Mouse (Mus musculus) G1E-ER4 (cell line): ENCODE data around the gene Lmna. TPM values are rescaled to one million over a fixed set of nuclear protein-coding genes. Genes with fewer than 3 reads are reported as not detected.

Experiments used
- GATA1 ChIP-seq: IDR thresholded peaks from one replicate; pipeline ENCODE4 v1.8.0; 2012; ENCODE audit warnings: low read length, inconsistent platforms
- polyA plus RNA-seq: library from polyadenylated mRNA; stranded (reverse); fragments of >175 nt; gene quantifications from 2 replicates; pipeline ENCODE4 v1.2.3, GENCODE M21; 2012

The Lmna gene
- polyA plus RNA-seq, 1 experiment, result 421 TPM

DNA sequence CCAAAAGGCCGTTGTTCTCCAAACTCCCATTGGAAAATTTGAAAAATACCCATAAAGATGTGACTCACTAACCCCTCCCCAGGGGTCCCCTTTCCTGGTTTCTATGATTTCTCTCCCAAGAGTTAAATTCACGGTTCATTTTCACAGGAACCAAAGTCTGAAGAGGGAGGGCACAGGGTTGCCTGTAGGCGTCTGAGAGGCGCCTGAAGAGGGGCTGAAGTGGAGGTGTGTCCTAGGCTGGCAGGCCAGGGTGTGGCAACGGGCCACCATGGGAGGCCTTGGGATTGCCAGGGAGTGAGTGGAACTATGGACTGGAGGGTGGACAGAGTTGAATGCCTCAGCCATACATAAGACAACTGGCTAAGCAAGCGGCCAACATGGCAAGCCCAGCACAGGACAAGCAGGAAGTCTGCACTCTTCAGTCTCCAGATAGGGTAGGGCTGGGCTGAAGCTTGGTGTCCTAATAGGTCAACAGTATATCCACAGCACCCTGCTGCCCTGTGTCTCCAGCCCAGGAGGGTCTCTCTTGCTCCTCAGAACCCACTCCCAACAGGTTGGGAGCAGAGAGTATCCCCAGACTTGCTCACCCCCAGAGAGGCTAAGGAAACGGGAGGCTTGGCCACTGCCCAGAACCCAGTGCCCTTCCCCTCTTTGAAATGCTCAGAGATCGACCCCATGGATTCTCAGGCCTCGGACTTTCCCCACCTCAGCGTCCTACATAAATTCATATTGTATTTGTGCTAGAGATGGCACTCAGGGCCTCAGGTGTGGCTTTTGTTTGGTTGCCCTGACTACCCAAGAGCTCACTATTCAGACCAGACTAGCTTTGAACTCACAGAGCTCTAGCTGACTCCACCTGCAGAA lies 4.7 kb upstream of the Lmna start:
- no peak for TF ChIP-seq GATA1

DNA sequence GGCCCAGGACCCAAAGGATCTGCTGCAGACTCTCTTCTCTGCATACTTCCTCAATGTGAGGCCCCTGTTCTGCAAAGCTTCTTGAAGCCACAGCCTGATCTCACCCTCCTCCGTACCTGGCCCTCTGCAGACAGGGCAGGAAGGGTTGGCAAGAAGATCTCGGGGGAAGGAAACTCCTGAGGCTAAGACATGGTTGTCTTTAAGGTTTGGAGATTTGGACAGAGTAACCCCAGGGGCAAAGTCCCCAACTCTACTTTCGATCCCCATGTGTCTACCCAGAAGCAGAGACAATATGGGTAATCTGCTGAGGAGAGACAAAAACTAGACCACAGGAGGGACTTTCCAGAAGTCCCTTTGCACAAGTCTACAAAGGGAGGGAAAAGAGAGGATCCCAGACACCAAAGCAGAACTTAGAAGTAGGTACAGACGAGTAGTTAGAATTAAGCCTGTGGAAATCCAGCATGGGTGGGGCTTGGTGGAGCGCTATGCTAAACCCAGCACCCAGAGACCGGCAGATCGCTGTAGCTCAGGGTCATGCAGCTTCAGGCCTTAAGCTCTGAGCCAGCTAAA lies 3.9 kb upstream of the Lmna start:
- TF ChIP-seq GATA1, result no peak

DNA sequence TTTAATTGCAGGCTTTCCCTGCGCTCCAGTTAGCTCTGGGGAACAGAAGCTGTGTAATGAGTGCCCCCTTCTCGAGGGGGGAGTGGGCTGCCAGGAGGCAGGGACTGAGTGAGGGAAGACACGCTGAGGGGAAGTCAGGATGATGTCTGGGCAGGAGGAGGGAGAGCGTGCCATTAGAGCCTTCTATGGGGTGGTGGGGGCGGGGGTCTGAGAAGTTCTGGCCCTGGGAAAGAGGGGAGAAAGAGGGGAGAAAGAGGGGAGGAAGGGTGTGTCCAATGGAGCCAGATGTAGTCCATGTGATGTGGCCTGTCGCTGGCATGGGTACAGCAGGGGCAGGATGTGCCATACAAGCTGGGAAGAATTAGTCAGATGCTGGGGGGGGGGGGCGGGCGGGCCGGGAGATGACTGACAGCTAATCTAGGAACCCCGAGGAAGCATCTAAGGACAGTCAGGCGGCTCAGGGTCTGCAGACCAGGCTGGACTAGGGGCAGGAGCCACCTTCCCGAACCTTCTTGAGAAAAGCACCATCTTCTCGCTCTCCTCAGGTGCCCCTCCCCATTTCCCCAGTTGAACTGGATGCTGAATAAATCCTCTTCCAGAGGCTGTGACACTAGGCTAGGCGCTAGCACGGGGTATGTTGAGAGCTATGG lies 3.3 kb upstream of the Lmna start:
- TF ChIP-seq GATA1, result no peak

DNA sequence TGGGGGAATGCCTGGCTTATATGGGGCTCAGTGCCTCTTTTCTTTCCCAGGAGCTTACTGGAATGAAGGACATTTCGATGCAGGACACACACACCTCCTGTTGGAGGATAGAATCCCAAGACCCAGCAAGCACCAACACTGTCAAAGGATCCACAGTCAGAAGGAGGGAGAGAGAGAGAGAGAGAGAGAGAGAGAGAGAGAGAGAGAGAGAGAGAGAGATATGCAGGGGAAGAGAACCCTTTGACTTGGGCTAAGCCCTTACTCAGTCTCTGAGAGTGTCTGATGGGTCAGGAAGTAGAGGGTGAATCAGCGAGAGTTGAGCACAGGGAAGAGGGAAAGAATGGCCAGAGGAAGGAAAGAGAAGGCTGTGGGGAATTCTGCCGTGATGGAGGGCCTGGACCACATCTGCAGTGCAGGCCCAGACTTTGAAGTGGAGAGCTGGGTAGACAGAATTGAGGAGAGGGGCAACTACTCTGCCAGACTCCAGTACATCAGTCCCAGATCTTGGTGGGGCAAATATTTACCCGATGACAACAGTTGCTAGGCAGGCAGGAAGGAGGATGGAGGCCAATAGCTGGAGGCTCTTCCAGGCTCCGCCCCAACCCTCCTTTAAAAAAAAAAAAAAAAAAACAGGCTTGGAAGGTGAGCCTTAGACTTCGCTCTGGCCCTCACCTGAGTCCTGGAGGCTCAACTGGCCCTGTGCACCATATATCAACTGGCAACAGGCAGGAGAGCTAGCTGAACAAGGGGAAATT lies 2.6 kb upstream of the Lmna start:
- no peak for TF ChIP-seq GATA1

DNA sequence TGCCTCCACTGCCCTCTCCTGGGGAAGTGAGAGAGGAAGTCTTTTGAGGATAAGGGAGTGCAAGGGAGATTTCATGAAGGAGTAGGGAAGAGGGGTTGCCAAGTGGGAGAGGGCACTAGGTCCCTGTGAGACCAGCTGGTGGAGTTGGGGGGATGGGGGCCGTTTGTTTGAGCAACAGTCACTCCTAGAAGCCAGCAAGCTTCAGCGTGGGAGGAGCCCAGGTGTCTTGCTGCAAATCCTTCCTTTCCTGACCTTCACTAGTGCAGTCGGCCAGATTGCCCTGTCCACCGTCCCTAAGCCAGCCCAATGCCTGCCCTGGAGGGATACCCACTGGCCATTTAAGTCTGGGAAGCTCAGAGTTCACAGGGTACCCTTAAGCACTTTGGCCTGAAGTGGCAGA lies 1.8 kb upstream of the Lmna start:
- TF ChIP-seq GATA1, result no peak

DNA sequence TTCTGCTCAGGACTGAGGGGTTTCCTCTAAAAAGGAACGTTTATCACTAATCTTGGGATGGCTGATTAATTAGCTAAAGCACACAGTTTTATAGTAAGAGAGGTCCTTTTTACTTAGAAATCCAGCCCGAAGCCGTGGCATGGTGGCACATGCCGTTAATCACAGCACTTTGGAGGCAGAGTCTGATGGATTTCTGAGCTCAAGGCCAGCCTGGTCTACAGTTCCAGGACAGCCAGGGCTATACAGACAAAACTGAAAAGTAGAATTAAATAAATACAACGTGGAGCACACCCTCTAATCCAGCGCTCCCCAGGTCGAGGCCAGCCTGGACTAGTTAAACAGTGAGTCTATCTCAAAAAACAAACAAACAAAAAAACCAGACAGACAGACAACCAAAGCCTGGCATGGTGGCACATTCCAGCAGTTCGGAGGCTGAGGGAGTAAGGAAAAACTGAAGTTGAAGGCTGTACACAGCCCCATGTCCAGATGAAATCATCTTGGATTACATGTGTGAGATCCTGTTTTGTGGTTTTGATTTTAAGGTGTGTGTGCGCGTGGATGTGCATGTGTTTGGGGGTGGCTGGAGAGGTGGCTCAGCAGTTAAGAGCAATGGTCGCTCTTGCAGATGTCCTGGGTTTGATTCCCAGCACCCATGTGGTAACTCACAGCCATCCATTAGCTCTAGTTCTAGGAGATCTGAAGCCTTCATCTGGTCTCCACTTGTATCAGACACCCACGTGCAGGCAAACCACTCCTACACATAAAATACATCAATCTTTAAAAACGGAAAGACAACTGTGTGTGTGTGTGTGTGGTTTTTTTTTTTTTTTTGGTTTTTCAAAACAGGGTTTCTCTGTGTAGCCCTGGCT lies 899 bp upstream of the Lmna start:
- TF ChIP-seq GATA1, result no peak

DNA sequence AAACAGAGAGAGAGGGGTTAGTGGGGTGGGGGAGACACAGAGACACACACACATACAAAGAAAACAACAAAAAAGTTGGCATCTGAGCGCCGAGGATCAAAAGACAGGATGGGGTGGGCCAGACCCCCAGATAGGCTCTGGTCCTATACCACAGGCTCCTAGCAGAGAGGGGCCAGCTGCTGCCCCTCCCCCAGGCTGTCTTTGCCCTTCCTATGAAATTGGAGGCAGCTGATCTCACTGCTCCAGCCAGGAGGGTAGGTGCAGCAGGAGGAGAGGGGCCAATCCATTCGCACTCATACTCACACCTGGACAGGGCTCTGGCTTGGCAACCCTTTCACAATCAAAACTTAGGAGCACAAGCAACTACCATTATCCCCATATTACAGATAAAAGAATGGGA lies 506 bp downstream of the Lmna start:
- no peak for TF ChIP-seq GATA1

DNA sequence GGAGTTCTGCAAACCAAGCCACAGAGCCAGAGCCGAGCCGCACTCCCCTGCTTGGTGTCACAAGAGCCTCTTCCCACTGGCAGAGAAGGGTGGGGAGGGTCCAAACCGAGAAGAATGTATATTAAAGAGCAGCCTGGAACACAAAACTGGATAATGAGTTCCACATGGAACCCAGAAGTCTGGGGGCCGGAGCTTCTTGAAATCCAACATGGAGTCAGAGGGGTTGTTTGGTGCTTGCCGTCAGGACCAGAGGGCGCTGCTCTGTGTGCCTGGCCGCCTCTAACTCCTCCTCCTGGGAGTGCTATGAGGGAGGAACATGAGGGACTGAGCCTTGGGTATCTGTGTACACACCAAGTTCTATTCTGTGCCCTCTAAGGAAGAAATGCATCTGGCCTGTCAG lies 4.0 kb downstream of the Lmna start:
- TF ChIP-seq GATA1, result no peak

DNA sequence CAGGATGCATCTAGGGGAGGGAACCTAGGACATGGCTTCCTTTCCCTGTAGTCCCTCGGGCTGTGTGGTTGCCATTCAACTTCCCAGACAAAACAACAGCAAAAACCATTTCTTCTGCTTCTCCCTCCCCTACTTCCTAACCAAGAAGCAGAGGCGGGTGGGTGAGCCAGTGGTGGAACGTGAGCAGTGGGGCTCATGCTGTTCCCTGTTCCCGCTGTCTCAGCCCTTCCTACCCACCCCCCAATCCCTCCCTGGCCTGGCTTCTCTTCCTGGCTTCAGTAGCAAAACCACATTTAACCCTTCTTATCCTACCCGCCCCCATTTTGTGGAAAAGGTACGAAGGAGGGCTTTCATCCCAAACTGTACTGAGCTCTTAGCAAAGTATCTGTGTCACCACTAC lies 4.7 kb downstream of the Lmna start:
- TF ChIP-seq GATA1, result no peak

DNA sequence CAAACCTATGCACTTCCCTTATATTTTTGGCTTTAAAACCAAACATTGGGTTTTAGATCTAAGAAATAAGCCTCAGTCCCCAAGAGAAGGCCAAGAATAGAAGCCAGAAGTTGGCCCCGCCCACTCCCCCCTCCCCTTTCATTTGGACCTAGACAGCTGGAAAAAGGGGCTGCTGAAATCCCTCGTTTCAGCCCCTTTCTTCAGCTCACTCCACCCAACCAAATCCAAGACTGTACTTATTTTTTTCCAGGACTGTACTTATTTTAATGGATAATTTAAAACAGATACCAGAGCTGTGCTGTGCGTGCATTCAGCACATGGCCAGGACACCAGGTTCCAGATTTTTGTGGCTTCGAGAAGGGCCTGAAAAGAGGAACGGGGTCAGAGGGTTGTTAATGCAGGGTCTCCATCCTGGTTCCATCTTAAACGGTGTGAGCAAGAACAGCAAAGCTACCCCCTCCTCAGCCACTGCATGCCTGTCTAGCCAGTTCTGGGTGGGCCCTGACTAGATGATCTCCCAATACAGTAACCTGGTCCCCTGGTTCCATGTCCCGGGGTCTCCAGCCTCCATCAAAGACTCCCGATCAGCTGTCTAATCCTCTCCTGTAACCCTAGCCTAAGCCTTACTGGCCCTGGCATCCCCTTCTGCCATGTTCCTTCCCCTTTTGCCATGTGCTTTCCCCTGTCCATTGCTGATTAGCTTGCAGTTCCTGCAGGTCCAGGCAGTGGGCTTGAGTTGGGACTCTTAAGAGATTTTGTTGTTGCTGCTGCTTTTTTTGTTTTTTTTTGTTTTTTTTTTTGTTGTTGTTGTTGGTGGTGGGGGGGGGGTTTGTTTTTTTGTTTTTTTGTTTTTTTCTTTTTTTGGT lies 5.6 kb downstream of the Lmna start:
- TF ChIP-seq GATA1, result no peak

DNA sequence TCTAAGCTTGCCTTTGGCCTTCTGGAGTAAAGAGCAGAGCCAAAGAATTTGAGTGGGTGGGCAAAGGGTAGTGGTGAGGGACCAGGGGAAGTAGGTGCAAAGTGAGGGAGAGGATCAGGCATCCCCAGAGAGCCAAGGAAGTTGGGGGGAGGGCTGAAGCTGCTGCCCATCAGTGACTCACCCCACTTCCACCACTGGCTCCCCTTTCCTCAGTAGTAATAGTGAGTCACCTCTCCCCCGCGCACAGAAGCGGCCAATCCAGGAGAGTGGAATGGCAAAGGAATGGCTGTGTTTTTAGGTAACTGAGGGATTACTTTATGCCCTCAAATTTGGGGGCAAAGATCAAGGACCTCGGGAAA lies 6.3 kb downstream of the Lmna start:
- TF ChIP-seq GATA1, result no peak

DNA sequence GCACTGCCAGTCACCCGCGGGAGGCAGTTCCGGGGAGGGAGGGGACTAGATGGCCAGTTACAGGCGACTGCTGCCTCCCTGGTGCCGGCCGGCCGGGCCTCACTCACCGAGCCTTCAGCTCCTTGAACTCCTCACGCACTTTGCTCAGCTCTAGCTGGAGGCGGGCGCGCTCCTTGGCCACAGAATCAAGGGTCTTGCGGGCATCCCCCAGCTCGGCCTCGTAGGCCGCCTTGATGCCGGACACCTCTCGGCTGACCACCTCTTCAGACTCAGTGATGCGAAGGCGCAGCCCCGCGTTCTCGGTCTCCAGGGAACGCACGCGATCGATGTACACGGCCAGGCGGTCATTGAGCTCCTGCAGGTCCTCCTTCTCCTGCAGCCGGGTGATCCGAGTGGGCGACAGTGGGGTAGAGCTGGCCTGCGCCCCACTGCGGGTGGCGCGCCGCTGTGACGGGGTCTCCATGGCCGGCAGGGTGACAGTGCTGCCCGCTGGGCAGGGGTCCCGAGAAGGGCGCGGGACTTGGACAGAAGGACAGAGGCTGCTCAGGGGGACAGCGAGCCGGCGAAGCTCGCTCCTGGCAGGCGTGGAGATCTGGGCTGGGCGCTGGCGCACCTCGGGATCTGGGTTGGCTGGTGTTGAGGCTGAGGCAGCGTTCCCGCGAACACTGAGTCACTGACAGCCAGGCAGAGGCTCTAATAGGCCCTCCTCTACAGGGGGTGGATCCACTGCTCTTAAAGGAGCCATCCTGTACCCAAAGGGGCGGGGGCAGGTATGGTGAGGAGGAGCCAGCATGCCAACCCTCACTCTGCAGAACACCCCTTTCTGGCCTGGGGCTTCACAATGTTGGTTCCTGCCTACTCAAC lies 6.9 kb downstream of the Lmna start:
- TF ChIP-seq GATA1, result no peak

DNA sequence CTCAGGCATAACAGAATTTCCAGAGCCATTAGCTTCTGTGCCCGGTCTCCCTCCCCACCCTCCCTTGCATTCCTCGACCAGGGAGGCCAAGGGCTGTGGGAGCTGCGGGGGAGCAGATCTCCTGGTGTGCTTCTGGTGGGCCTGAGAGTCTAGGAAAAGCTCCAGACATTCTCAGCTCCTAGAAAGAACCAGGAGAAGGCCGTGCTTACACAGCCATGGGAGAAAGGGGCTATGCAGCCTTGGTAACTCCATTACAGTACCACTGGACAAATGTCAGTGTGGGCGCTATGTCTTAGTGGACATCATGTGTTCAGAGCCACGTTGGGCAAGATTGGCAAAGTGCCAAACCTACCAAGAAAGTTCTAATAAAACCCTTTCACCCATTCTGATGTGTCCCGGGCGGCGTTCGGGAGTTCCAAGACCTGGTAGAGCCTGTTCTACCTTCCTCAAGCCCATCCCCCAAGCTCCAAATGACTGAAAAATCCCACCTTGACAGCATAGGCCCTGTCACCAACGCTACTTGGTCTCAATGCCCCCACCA lies 7.7 kb downstream of the Lmna start:
- no peak for TF ChIP-seq GATA1
